Mouse (Mus musculus): ENCODE measurements around the gene Tmc8.

DNA sequence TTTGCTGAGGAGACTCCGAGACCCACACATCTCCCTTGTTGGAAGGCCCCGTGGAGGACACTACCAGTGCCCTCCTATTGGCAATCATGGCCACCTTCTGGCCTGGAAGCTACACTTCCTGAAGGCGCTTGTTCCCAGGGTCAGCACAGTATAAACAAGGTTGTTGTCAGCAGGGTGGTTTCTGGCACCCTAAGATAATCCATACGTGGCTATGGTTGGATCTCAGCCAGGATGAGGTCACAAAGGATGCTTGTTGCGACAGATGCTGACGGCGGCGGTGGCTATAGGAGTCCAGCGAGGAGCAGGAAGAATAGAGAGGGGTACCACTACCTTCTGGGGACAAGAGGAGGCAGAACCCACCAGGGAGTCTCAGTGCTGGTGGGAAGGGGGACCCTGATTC, 48.5 kb downstream of the Tmc8 start:
- TF ChIP-seq HCFC1 (IDR thresholded peaks at IDR 0.05; ENCODE audit: borderline replicate concordance, insufficient read depth, low read length) (no peak), ZC3H11A (IDR thresholded peaks at IDR 0.05; ENCODE audit: borderline replicate concordance, low read depth, low read length) (no peak), CHD2 (IDR thresholded peaks at IDR 0.05; ENCODE audit: low read depth, low read length) (no peak), MAFK (IDR thresholded peaks at IDR 0.05; ENCODE audit: insufficient read depth, low read depth, low read length) (no peak), ZNF384 (IDR thresholded peaks at IDR 0.05; ENCODE audit: low read depth, low read length) (no peak)
